Mouse (Mus musculus): ENCODE results near the gene Rpl41.

GRCm38 (mm10) chr10:128503532-128503931, 45.6 kb downstream of the Rpl41 start:
- no peak for TF ChIP-seq HCFC1 (IDR thresholded peaks at IDR 0.05; ENCODE audit: borderline replicate concordance, insufficient read depth, low read length)
- no peak for TF ChIP-seq CHD2 (IDR thresholded peaks at IDR 0.05; ENCODE audit: low read depth, low read length)
- TF ChIP-seq ZC3H11A (IDR thresholded peaks at IDR 0.05; ENCODE audit: borderline replicate concordance, low read depth, low read length): no peak
- TF ChIP-seq MAFK (IDR thresholded peaks at IDR 0.05; ENCODE audit: insufficient read depth, low read depth, low read length): no peak
- no peak for TF ChIP-seq ZNF384 (IDR thresholded peaks at IDR 0.05; ENCODE audit: low read depth, low read length)
